Mouse (Mus musculus): ENCODE measurements around the gene B3gat3. TPM values are rescaled to one million over a fixed set of nuclear protein-coding genes. Genes with fewer than 3 reads are reported as not detected.

The B3gat3 gene
- polyA plus RNA-seq, 1 experiment from 2014 or later = 35.9 TPM

DNA sequence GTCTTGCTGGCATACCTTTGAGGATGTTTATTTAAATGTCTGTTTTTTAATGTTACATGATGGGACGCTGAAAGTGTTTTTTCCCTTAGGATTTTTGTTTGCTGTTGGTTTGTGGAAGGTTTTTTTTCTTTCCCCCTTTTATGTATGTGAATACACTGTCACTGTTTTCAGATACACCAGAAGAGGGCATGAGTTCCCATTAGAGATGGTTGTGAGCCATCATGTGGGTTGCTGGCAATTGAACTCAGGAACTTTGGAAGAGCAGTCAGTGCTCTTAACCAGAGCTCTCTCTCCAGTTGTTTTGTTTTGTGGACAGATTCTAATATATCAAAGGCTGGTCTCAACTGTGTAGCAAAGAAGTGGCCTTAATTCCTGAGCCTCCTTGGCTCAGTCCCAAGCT is 54.5 kb downstream of the B3gat3 start:
- ATAC-seq (replicated peaks; ENCODE audit: insufficient number of reproducible peaks, low FRiP score, low TSS enrichment) = no peak
- 87% methylated on average over 1 of the region's 1 CpGs for WGBS (ENCODE audit: insufficient replicate concordance)
- H3K4me2 ChIP-seq = no peak overlapping the region
- no peaks in the 10 kb centered on the region for H3K9me3 ChIP-seq (replicated peaks; ENCODE audit: control insufficient read depth, low read length)
- H3K27me3 ChIP-seq (ENCODE audit: control insufficient read depth, insufficient read depth, low read length) = no peaks in the 10 kb centered on the region
- H3K36me3 ChIP-seq (ENCODE audit: control insufficient read depth, insufficient read depth, low read length) = peaks cover 82% of the 10 kb centered on the region
- no peak overlapping the region for H3K27ac ChIP-seq (ENCODE audit: low read depth, low read length)
- no peak overlapping the region for H3K9ac ChIP-seq (ENCODE audit: low read depth, low read length)
- H3K4me3 ChIP-seq (ENCODE audit: low read depth, low read length) = no peak overlapping the region
- H3K4me1 ChIP-seq (ENCODE audit: control insufficient read depth, insufficient read depth, low read length) = no peaks in the 10 kb centered on the region

DNA sequence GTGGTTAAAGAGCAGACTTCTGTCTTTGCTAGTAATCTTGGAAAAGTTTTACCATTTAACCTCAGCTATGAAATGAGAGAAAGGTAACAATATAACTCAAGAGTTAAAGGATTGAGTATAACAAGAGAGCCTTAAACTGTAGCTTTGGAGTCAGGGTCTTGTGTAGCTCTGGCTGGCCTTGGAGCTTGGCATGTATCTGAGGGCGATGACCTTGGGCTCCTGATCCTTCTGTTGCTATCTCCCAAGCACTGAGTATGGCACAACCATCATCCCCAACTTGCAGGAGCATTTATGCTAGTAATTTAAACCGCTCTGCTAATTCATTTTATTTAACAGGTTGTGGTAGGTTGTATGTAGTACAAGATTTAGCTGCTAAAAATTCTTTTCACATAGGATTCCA is 55.3 kb downstream of the B3gat3 start:
- WGBS (ENCODE audit: insufficient replicate concordance) = 82% methylated on average over 2 of the region's 2 CpGs
- H3K4me1 ChIP-seq (ENCODE audit: control insufficient read depth, insufficient read depth, low read length) = no peaks in the 10 kb centered on the region
- ATAC-seq (replicated peaks; ENCODE audit: insufficient number of reproducible peaks, low FRiP score, low TSS enrichment) = no peak
- peaks cover 81% of the 10 kb centered on the region for H3K36me3 ChIP-seq (ENCODE audit: control insufficient read depth, insufficient read depth, low read length)
- H3K27me3 ChIP-seq (ENCODE audit: control insufficient read depth, insufficient read depth, low read length) = no peaks in the 10 kb centered on the region
- H3K4me2 ChIP-seq = no peak overlapping the region
- no peak overlapping the region for H3K4me3 ChIP-seq (ENCODE audit: low read depth, low read length)
- 0 out of 2 replicates have a peak overlapping the region, but pooled peaks have one; percentile 34 for H3K9ac ChIP-seq (ENCODE audit: low read depth, low read length)
- H3K9me3 ChIP-seq (replicated peaks; ENCODE audit: control insufficient read depth, low read length) = no peaks in the 10 kb centered on the region
- H3K27ac ChIP-seq (ENCODE audit: low read depth, low read length) = no peak overlapping the region

- WGBS (ENCODE audit: insufficient replicate concordance) = 42% methylated on average over 3 of the region's 3 CpGs
- peaks cover 72% of the 10 kb centered on the region for H3K36me3 ChIP-seq (ENCODE audit: control insufficient read depth, insufficient read depth, low read length)
- no peak overlapping the region for H3K27ac ChIP-seq (ENCODE audit: low read depth, low read length)
- no peaks in the 10 kb centered on the region for H3K9me3 ChIP-seq (replicated peaks; ENCODE audit: control insufficient read depth, low read length)
- H3K4me1 ChIP-seq (ENCODE audit: control insufficient read depth, insufficient read depth, low read length) = peaks cover 6% of the 10 kb centered on the region
- 0 out of 2 replicates have a peak, but pooled peaks have one; percentile 23 for ATAC-seq (replicated peaks; ENCODE audit: insufficient number of reproducible peaks, low FRiP score, low TSS enrichment)
- no peak overlapping the region for H3K4me2 ChIP-seq
- no peaks in the 10 kb centered on the region for H3K27me3 ChIP-seq (ENCODE audit: control insufficient read depth, insufficient read depth, low read length)
- no peak overlapping the region for H3K4me3 ChIP-seq (ENCODE audit: low read depth, low read length)
- H3K9ac ChIP-seq (ENCODE audit: low read depth, low read length) = no peak overlapping the region
Measured at GRCm38 (mm10) chr19:8976535-8976934, 56.4 kb downstream of the B3gat3 start.

Small RNA genes within 50 kb of the gene (microRNA-seq; reads per million reads assigned to microRNA genes)
- 0.27 reads per million for gene Mir5136 (ENCODE audit: borderline number of aligned reads)

Other genes with a start within 250 kb of the B3gat3 start
- gene Slc3a2, start 197.0 kb upstream of the B3gat3 start, polyA plus RNA-seq (2014; fragmentation: Nextera tagmentation; extraction: Ambion mirVana) = 82.6 and 87.8 TPM in 2 replicates
- 56.4 and 58.8 TPM in 2 replicates for gene Wdr74, start 184.5 kb upstream of the B3gat3 start, polyA plus RNA-seq (2014; fragmentation: Nextera tagmentation; extraction: Ambion mirVana)
- gene 1700092M07Rik, start 179.7 kb upstream of the B3gat3 start, polyA plus RNA-seq (2014; fragmentation: Nextera tagmentation; extraction: Ambion mirVana) = 0.99 and 2.2 TPM in 2 replicates
- gene Stx5a, start 179.0 kb upstream of the B3gat3 start, polyA plus RNA-seq (2014; fragmentation: Nextera tagmentation; extraction: Ambion mirVana) = 82.2 and 85.1 TPM in 2 replicates
- gene Nxf1, start 163.3 kb upstream of the B3gat3 start, polyA plus RNA-seq (2014; fragmentation: Nextera tagmentation; extraction: Ambion mirVana) = 126 and 138 TPM in 2 replicates
- 146 and 150 TPM in 2 replicates for gene Tmem223, start 149.4 kb upstream of the B3gat3 start, polyA plus RNA-seq (2014; fragmentation: Nextera tagmentation; extraction: Ambion mirVana)
- 63.9 and 69.9 TPM in 2 replicates for gene Tmem179b, start 145.9 kb upstream of the B3gat3 start, polyA plus RNA-seq (2014; fragmentation: Nextera tagmentation; extraction: Ambion mirVana)
- 12.8 and 14.3 TPM in 2 replicates for gene Taf6l, start 134.0 kb upstream of the B3gat3 start, polyA plus RNA-seq (2014; fragmentation: Nextera tagmentation; extraction: Ambion mirVana)
- 138 and 155 TPM in 2 replicates for gene Polr2g, start 121.8 kb upstream of the B3gat3 start, polyA plus RNA-seq (2014; fragmentation: Nextera tagmentation; extraction: Ambion mirVana)
- gene Zbtb3, start 117.8 kb upstream of the B3gat3 start, polyA plus RNA-seq (2014; fragmentation: Nextera tagmentation; extraction: Ambion mirVana) = 3.9 and 5.2 TPM in 2 replicates
- gene Ttc9c, start 101.0 kb upstream of the B3gat3 start, polyA plus RNA-seq (2014; fragmentation: Nextera tagmentation; extraction: Ambion mirVana) = 32.3 and 34.0 TPM in 2 replicates
- 4.6 and 6.1 TPM in 2 replicates for gene Hnrnpul2, start 100.4 kb upstream of the B3gat3 start, polyA plus RNA-seq (2014; fragmentation: Nextera tagmentation; extraction: Ambion mirVana)
- gene AC129217.1, start 90.6 kb upstream of the B3gat3 start, polyA plus RNA-seq (2014; fragmentation: Nextera tagmentation; extraction: Ambion mirVana) = not detected in 2 replicates
- 37.9 and 41.7 TPM in 2 replicates for gene Bscl2, start 82.9 kb upstream of the B3gat3 start, polyA plus RNA-seq (2014; fragmentation: Nextera tagmentation; extraction: Ambion mirVana)
- 3.5 and 4.2 TPM in 2 replicates for gene Gng3, start 81.2 kb upstream of the B3gat3 start, polyA plus RNA-seq (2014; fragmentation: Nextera tagmentation; extraction: Ambion mirVana)
- 0.33 and 0.44 TPM in 2 replicates for gene Lrrn4cl, start 69.6 kb upstream of the B3gat3 start, polyA plus RNA-seq (2014; fragmentation: Nextera tagmentation; extraction: Ambion mirVana)
- 141 and 143 TPM in 2 replicates for gene Ubxn1, start 48.9 kb upstream of the B3gat3 start, polyA plus RNA-seq (2014; fragmentation: Nextera tagmentation; extraction: Ambion mirVana)
- gene Uqcc3, start 39.5 kb upstream of the B3gat3 start, polyA plus RNA-seq (2014; fragmentation: Nextera tagmentation; extraction: Ambion mirVana) = 53.5 and 59.0 TPM in 2 replicates
- 60.1 and 72.4 TPM in 2 replicates for gene Lbhd1, start 36.6 kb upstream of the B3gat3 start, polyA plus RNA-seq (2014; fragmentation: Nextera tagmentation; extraction: Ambion mirVana)
- gene Gm49403, start 36.4 kb upstream of the B3gat3 start, polyA plus RNA-seq (2014; fragmentation: Nextera tagmentation; extraction: Ambion mirVana) = not detected in 2 replicates
- gene 1810009A15Rik, start 31.5 kb upstream of the B3gat3 start, polyA plus RNA-seq (2014; fragmentation: Nextera tagmentation; extraction: Ambion mirVana) = 77.5 and 86.8 TPM in 2 replicates
- gene Gm49416, start 31.4 kb upstream of the B3gat3 start, polyA plus RNA-seq (2014; fragmentation: Nextera tagmentation; extraction: Ambion mirVana) = not detected in 2 replicates
- 19.2 and 24.6 TPM in 2 replicates for gene Ints5, start 27.4 kb upstream of the B3gat3 start, polyA plus RNA-seq (2014; fragmentation: Nextera tagmentation; extraction: Ambion mirVana)
- gene Ganab, start 22.3 kb upstream of the B3gat3 start, polyA plus RNA-seq (2014; fragmentation: Nextera tagmentation; extraction: Ambion mirVana) = 66.6 and 81.4 TPM in 2 replicates
- gene Rom1, start 9.0 kb downstream of the B3gat3 start, polyA plus RNA-seq (2014; fragmentation: Nextera tagmentation; extraction: Ambion mirVana) = 1.2 and 1.7 TPM in 2 replicates
- gene Eml3, start 9.2 kb downstream of the B3gat3 start, polyA plus RNA-seq (2014; fragmentation: Nextera tagmentation; extraction: Ambion mirVana) = 8.1 and 8.5 TPM in 2 replicates
- 30.0 and 39.9 TPM in 2 replicates for gene Mta2, start 21.5 kb downstream of the B3gat3 start, polyA plus RNA-seq (2014; fragmentation: Nextera tagmentation; extraction: Ambion mirVana)
- 17.1 and 19.8 TPM in 2 replicates for gene Tut1, start 33.5 kb downstream of the B3gat3 start, polyA plus RNA-seq (2014; fragmentation: Nextera tagmentation; extraction: Ambion mirVana)
- 344 TPM in 2 replicates for gene Eef1g, start 46.7 kb downstream of the B3gat3 start, polyA plus RNA-seq (2014; fragmentation: Nextera tagmentation; extraction: Ambion mirVana)
- gene Ahnak, start 68.9 kb downstream of the B3gat3 start, polyA plus RNA-seq (2014; fragmentation: Nextera tagmentation; extraction: Ambion mirVana) = 15.1 and 17.4 TPM in 2 replicates
- gene Scgb1a1, start 167.6 kb downstream of the B3gat3 start, polyA plus RNA-seq (2014; fragmentation: Nextera tagmentation; extraction: Ambion mirVana) = not detected in 2 replicates
- gene Asrgl1, start 215.3 kb downstream of the B3gat3 start, polyA plus RNA-seq (2014; fragmentation: Nextera tagmentation; extraction: Ambion mirVana) = 8.4 and 12.2 TPM in 2 replicates